Mouse (Mus musculus) cortical plate, adult 2 months (tissue): ENCODE data around the gene Schip1.

Experiments
- CTCF ChIP-seq: fragments of 200-500 bp; IDR thresholded peaks from 2 replicates; pipeline ENCODE4 v1.5.1; 2011; ENCODE audit warnings: mild to moderate bottlenecking, control low read depth, low read length; ENCODE audit not compliant: insufficient read depth; ENCODE audit errors: extremely low read depth
- POLR2A ChIP-seq: fragments of 200-500 bp; IDR thresholded peaks from 2 replicates; pipeline ENCODE4 v1.6.1; 2011; ENCODE audit warnings: mild to moderate bottlenecking, low read length, control low read depth; ENCODE audit not compliant: insufficient read depth; ENCODE audit errors: extremely low read depth

GRCm38 (mm10) chr3:68243239-68243638 is 178.6 kb downstream of the Schip1 start:
- TF ChIP-seq POLR2A = no peak
- TF ChIP-seq CTCF = no peak
